ENCODE assay signal across 8 mouse cellular contexts in the genomic region with DNA sequence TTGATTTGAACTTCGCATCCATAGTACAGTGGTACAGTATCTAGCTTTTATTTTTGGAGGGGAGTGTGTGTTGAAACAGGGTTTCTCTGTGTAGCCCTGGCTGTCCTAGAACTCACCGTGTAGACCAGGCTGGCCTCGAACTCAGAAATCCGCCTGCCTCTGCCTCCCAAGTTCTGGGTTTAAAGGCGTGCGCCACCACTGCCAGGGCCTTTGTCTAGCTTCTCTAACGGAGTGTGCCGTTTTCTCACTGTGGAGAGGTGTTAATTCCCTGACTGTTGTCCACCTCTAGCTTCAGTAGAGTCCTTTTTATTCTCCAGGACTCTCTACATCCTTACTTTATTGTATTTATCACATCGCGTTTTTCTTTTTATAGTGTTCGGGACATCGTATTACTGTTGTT. TPM values are rescaled to one million over a fixed set of nuclear protein-coding genes. Genes with fewer than 3 reads are reported as not detected.
A peak's percentile ranks its signal among the peaks of the same experiment; 100 is the strongest.
DNase-seq lines count a peak whose midpoint lies in the region; ATAC-seq and TF ChIP-seq lines count a peak whose summit lies in the region.

No protein-coding gene starts in this region.

- DNase-seq in kidney, postnatal 0 days (ENCODE audit: low spot score), result no peak
- DNase-seq in kidney, adult 9 months, result no peak
- no peak for DNase-seq in T-cell, adult 2 months (ENCODE audit: low spot score)
- no peak for DNase-seq in ovary, adult 18-20 months (ENCODE audit: low spot score)

- H3K36me3 ChIP-seq in kidney, postnatal 0 days (ENCODE audit: insufficient read depth, low read length), result peaks cover 16% of the 10 kb centered on the region; the same call in 1 of the 2 replicates
- peaks cover 48% of the 10 kb centered on the region for H3K36me3 ChIP-seq in embryonic facial prominence, embryonic 12.5 days
- peaks cover 40% of the 10 kb centered on the region for H3K36me3 ChIP-seq in hindbrain, embryonic 15.5 days
- H3K36me3 ChIP-seq in midbrain, embryonic 16.5 days (ENCODE audit: control insufficient read depth, insufficient read depth, low read length), result peaks cover 7% of the 10 kb centered on the region; the same call in 1 of the 2 replicates

- peak overlapping the region; percentile 96 for H3K4me3 ChIP-seq in kidney, postnatal 0 days (replicated peaks; ENCODE audit: low read depth, low read length)
- H3K4me3 ChIP-seq in embryonic facial prominence, embryonic 12.5 days, result peak overlapping the region; percentile 81
- H3K4me3 ChIP-seq in hindbrain, embryonic 15.5 days, result peak overlapping the region; percentile 78
- peak overlapping the region; percentile 80 for H3K4me3 ChIP-seq in midbrain, embryonic 16.5 days (ENCODE audit: low read depth, low read length)

- TF ChIP-seq CTCF in kidney, postnatal 0 days (IDR thresholded peaks at IDR 0.05; ENCODE audit: low read depth), result no peak

- H3K9ac ChIP-seq in kidney, postnatal 0 days (ENCODE audit: low read depth, low read length), result peak overlapping the region; percentile 94
- peak overlapping the region; percentile 74 for H3K9ac ChIP-seq in embryonic facial prominence, embryonic 12.5 days
- H3K9ac ChIP-seq in hindbrain, embryonic 15.5 days, result peak overlapping the region; percentile 83
- H3K9ac ChIP-seq in midbrain, embryonic 16.5 days (ENCODE audit: low read depth, low read length), result peak overlapping the region; percentile 84

- no peak for ATAC-seq in kidney, postnatal 0 days (replicated peaks; ENCODE audit: low FRiP score, low read depth)
- ATAC-seq in embryonic facial prominence, embryonic 12.5 days (ENCODE audit: insufficient number of reproducible peaks, insufficient read depth, low FRiP score, low TSS enrichment), result no peak
- ATAC-seq in hindbrain, embryonic 15.5 days (ENCODE audit: low FRiP score, low read depth), result no peak
- no peak for ATAC-seq in midbrain, embryonic 16.5 days
- ATAC-seq in erythroid progenitor cell, adult 5-6 weeks (replicated peaks; ENCODE audit: low FRiP score, poor library complexity, severe bottlenecking), result no peak

- no peaks in the 10 kb centered on the region for H3K9me3 ChIP-seq in kidney, postnatal 0 days (replicated peaks; ENCODE audit: low read length)
- no peaks in the 10 kb centered on the region for H3K9me3 ChIP-seq in embryonic facial prominence, embryonic 12.5 days
- H3K9me3 ChIP-seq in hindbrain, embryonic 15.5 days, result no peaks in the 10 kb centered on the region
- H3K9me3 ChIP-seq in midbrain, embryonic 16.5 days (replicated peaks; ENCODE audit: control insufficient read depth, low read length, poor library complexity, severe bottlenecking), result no peaks in the 10 kb centered on the region

- peak overlapping the region; percentile 56; the same call in 1 of the 2 replicates for H3K27ac ChIP-seq in kidney, postnatal 0 days
- H3K27ac ChIP-seq in embryonic facial prominence, embryonic 12.5 days, result no peak overlapping the region
- peak overlapping the region; percentile 84; the same call in 1 of the 2 replicates for H3K27ac ChIP-seq in hindbrain, embryonic 15.5 days (replicated peaks)
- peak overlapping the region; percentile 77; the same call in 1 of the 2 replicates for H3K27ac ChIP-seq in midbrain, embryonic 16.5 days (ENCODE audit: low read length)

- peak overlapping the region; percentile 79 for H3K4me2 ChIP-seq in kidney, postnatal 0 days (ENCODE audit: low read length)
- H3K4me2 ChIP-seq in embryonic facial prominence, embryonic 12.5 days (replicated peaks), result peak overlapping the region; percentile 71
- peak overlapping the region; percentile 73 for H3K4me2 ChIP-seq in hindbrain, embryonic 15.5 days
- peak overlapping the region; percentile 72 for H3K4me2 ChIP-seq in midbrain, embryonic 16.5 days (ENCODE audit: low read length)

- H3K27me3 ChIP-seq in kidney, postnatal 0 days (ENCODE audit: insufficient read depth, low read length), result no peaks in the 10 kb centered on the region
- no peaks in the 10 kb centered on the region for H3K27me3 ChIP-seq in embryonic facial prominence, embryonic 12.5 days
- no peaks in the 10 kb centered on the region for H3K27me3 ChIP-seq in hindbrain, embryonic 15.5 days
- H3K27me3 ChIP-seq in midbrain, embryonic 16.5 days (ENCODE audit: control insufficient read depth, insufficient read depth, low read depth, low read length), result no peaks in the 10 kb centered on the region

- WGBS in kidney, postnatal 0 days, result 49% methylated on average over 12 of the region's 12 CpGs
- WGBS in embryonic facial prominence, embryonic 12.5 days, result 54% methylated on average over 12 of the region's 12 CpGs
- WGBS in hindbrain, embryonic 15.5 days, result 56% methylated on average over 12 of the region's 12 CpGs
- WGBS in midbrain, embryonic 16.5 days, result 58% methylated on average over 12 of the region's 12 CpGs

- peaks cover 5% of the 10 kb centered on the region; the same call in 1 of the 2 replicates for H3K4me1 ChIP-seq in kidney, postnatal 0 days (replicated peaks; ENCODE audit: insufficient read depth, low read length)
- H3K4me1 ChIP-seq in embryonic facial prominence, embryonic 12.5 days, result peaks cover 22% of the 10 kb centered on the region
- peaks cover 27% of the 10 kb centered on the region for H3K4me1 ChIP-seq in hindbrain, embryonic 15.5 days (replicated peaks)
- peaks cover 22% of the 10 kb centered on the region for H3K4me1 ChIP-seq in midbrain, embryonic 16.5 days (ENCODE audit: control insufficient read depth, insufficient read depth, low read length)

RNA-seq across cellular contexts. Expression of a gene that starts 0.8 kb away (rescaled TPM):
- 22.3 and 25.9 TPM in 2 replicates for polyA plus RNA-seq in kidney, postnatal 0 days (2015; fragmentation: Nextera tagmentation; extraction: Ambion mirVana)
- 58.8 and 60.7 TPM in 2 replicates for polyA plus RNA-seq in embryonic facial prominence, embryonic 12.5 days (2016; fragmentation: Nextera tagmentation; extraction: Ambion mirVana)
- 47.2 and 51.4 TPM in 2 replicates for polyA plus RNA-seq in hindbrain, embryonic 15.5 days (2015; fragmentation: Nextera tagmentation; extraction: Ambion mirVana)
- 55.7 and 59.7 TPM in 2 replicates for polyA plus RNA-seq in midbrain, embryonic 16.5 days (2015; fragmentation: Nextera tagmentation; extraction: Ambion mirVana)
- total RNA-seq in erythroid progenitor cell, adult 5-6 weeks (2015; ENCODE audit: low replicate concordance), result 22.7 and 33.5 TPM in 2 replicates
- total RNA-seq in erythroid progenitor cell, adult 5-6 weeks (2017; ENCODE audit: low replicate concordance), result 22.1 and 37.8 TPM in 2 replicates

RNA-seq across cellular contexts. Expression of a gene that starts 1.0 kb away (rescaled TPM):
- polyA plus RNA-seq in kidney, postnatal 0 days (2015; fragmentation: Nextera tagmentation; extraction: Ambion mirVana), result 20.8 and 22.8 TPM in 2 replicates
- 49.6 and 52.4 TPM in 2 replicates for polyA plus RNA-seq in embryonic facial prominence, embryonic 12.5 days (2016; fragmentation: Nextera tagmentation; extraction: Ambion mirVana)
- polyA plus RNA-seq in hindbrain, embryonic 15.5 days (2015; fragmentation: Nextera tagmentation; extraction: Ambion mirVana), result 32.8 and 34.4 TPM in 2 replicates
- 31.3 and 33.8 TPM in 2 replicates for polyA plus RNA-seq in midbrain, embryonic 16.5 days (2015; fragmentation: Nextera tagmentation; extraction: Ambion mirVana)
- total RNA-seq in erythroid progenitor cell, adult 5-6 weeks (2015; ENCODE audit: low replicate concordance), result 39.4 and 44.7 TPM in 2 replicates
- total RNA-seq in erythroid progenitor cell, adult 5-6 weeks (2017; ENCODE audit: low replicate concordance), result 37.5 and 39.1 TPM in 2 replicates
